Mouse (Mus musculus) testis, adult 2 months (tissue): ENCODE measurements at regions not wholly inside any gene's neighbourhood (a gene's known extent, or its start where the extent isn't known, plus 50 kb on each side); places are given as distances from the start of the nearest gene placed in this dataset.

Experiments
- CTCF ChIP-seq: fragments of 200-500 bp; IDR thresholded peaks from 2 replicates; pipeline ENCODE4 v1.5.1; 2012; ENCODE audit warnings: low read depth, mild to moderate bottlenecking, inconsistent platforms, low read length, moderate library complexity; ENCODE audit not compliant: control insufficient read depth, insufficient read depth, insufficient replicate concordance
- POLR2A ChIP-seq: fragments of 200-500 bp; IDR thresholded peaks from 2 replicates; pipeline ENCODE4 v1.6.1; 2012; ENCODE audit warnings: low read depth, mild to moderate bottlenecking, inconsistent platforms, low read length, moderate library complexity; ENCODE audit not compliant: control insufficient read depth

DNA sequence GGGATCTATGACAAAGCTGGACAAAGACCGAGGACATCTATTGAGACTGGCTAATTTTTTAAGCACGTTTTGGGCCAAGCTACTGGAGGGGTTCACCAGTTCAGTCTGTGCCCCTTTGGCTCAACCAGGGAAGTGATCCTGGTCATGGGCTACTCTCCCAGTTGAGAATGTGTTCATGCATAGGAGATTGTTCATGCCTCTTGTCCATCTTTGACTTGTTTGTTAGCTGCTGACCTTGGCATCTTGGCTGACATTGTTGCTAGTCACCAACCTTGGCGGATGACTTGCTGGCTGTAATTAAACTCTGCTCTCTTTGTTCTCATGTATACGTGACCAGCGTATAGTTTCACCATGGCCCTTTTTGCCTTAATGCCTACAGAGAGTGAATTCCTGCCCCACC lies 686.2 kb upstream of the Vstm2b start:
- TF ChIP-seq POLR2A (no peak), CTCF (no peak)
